Mouse (Mus musculus): Measurements from ENCODE around the gene Selenos. TPM values are rescaled to one million over a fixed set of nuclear protein-coding genes. Genes with fewer than 3 reads are reported as not detected.

Gene Selenos
- polyA plus RNA-seq, 1 experiment: 163 TPM

- Histone ChIP-seq H3K36me3 (ENCODE audit: control insufficient read depth, insufficient read depth, low read length) (no peaks in the 10 kb centered on the region), H3K4me3 (ENCODE audit: control insufficient read depth, low read depth, low read length) (peak overlapping the region; percentile 96), H3K4me1 (ENCODE audit: control insufficient read depth, insufficient read depth, low read length) (peaks cover 5% of the 10 kb centered on the region), H3K27ac (ENCODE audit: control insufficient read depth, insufficient read depth, low read depth, low read length) (peak overlapping the region; percentile 84), H3K27me3 (ENCODE audit: control insufficient read depth, insufficient read depth, low read length) (no peaks in the 10 kb centered on the region)
- TF ChIP-seq CTCF (IDR thresholded peaks at IDR 0.05; ENCODE audit: control insufficient read depth, insufficient read depth, insufficient replicate concordance, low read depth, low read length) (no peak), POLR2A (IDR thresholded peaks at IDR 0.05; ENCODE audit: control insufficient read depth, low read depth, low read length) (peak; percentile 92)
Measured at GRCm38 (mm10) chr7:66060066-66060956, 19.1 kb upstream of the Selenos start.

- Histone ChIP-seq H3K4me1 (ENCODE audit: control insufficient read depth, insufficient read depth, low read length) (peaks cover 5% of the 10 kb centered on the region), H3K4me3 (ENCODE audit: control insufficient read depth, low read depth, low read length) (peak overlapping the region; percentile 96), H3K27ac (ENCODE audit: control insufficient read depth, insufficient read depth, low read depth, low read length) (peak overlapping the region; percentile 26), H3K27me3 (ENCODE audit: control insufficient read depth, insufficient read depth, low read length) (no peaks in the 10 kb centered on the region), H3K36me3 (ENCODE audit: control insufficient read depth, insufficient read depth, low read length) (no peaks in the 10 kb centered on the region)
- no peak for TF ChIP-seq CTCF (IDR thresholded peaks at IDR 0.05; ENCODE audit: control insufficient read depth, insufficient read depth, insufficient replicate concordance, low read depth, low read length)
- TF ChIP-seq POLR2A (IDR thresholded peaks at IDR 0.05; ENCODE audit: control insufficient read depth, low read depth, low read length): no peak
Measured at GRCm38 (mm10) chr7:66061057-66061456, 18.4 kb upstream of the Selenos start.

DNA sequence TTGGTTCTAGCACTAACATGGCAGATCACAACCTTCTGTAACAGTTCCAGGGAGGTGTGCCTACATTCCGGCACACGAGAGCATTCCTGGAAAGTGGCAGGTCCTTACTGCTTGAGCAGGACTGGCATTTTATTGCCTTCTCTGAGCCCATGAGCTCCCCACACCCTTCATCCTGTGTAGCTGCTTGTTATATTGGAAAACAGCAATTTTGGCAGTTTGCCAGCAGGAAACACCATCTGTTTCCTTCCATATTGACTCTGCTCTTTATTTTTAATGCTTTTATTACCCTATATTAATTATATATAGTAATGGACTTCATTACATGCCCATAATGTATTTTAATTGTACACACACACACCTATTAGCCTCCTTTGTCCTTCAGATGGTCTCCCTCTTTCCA is 3.0 kb upstream of the Selenos start:
- H3K36me3 ChIP-seq (ENCODE audit: control insufficient read depth, insufficient read depth, low read length): no peaks in the 10 kb centered on the region; the same call in 1 of the 2 replicates
- no peak overlapping the region for H3K4me3 ChIP-seq (ENCODE audit: control insufficient read depth, low read depth, low read length)
- TF ChIP-seq POLR2A (IDR thresholded peaks at IDR 0.05; ENCODE audit: control insufficient read depth, low read depth, low read length): no peak
- TF ChIP-seq CTCF (IDR thresholded peaks at IDR 0.05; ENCODE audit: control insufficient read depth, insufficient read depth, insufficient replicate concordance, low read depth, low read length): no peak

GRCm38 (mm10) chr7:66080231-66080613 is 773 bp downstream of the Selenos start:
- TF ChIP-seq POLR2A (IDR thresholded peaks at IDR 0.05; ENCODE audit: control insufficient read depth, low read depth, low read length): no peak
- TF ChIP-seq CTCF (IDR thresholded peaks at IDR 0.05; ENCODE audit: control insufficient read depth, insufficient read depth, insufficient replicate concordance, low read depth, low read length): no peak
- Histone ChIP-seq H3K4me3 (ENCODE audit: control insufficient read depth, low read depth, low read length) (peak overlapping the region; percentile 88), H3K27me3 (ENCODE audit: control insufficient read depth, insufficient read depth, low read length) (no peaks in the 10 kb centered on the region), H3K27ac (ENCODE audit: control insufficient read depth, insufficient read depth, low read depth, low read length) (no peak overlapping the region), H3K36me3 (ENCODE audit: control insufficient read depth, insufficient read depth, low read length) (peaks cover 5% of the 10 kb centered on the region), H3K4me1 (ENCODE audit: control insufficient read depth, insufficient read depth, low read length) (no peaks in the 10 kb centered on the region; the same call in none of the 2 replicates)

More for the DNA sequence above, 3.0 kb upstream of the Selenos start:
- no peaks in the 10 kb centered on the region for H3K27me3 ChIP-seq (ENCODE audit: control insufficient read depth, insufficient read depth, low read length)
- H3K27ac ChIP-seq (ENCODE audit: control insufficient read depth, insufficient read depth, low read depth, low read length): no peak overlapping the region
- H3K4me1 ChIP-seq (ENCODE audit: control insufficient read depth, insufficient read depth, low read length): no peaks in the 10 kb centered on the region; the same call in none of the 2 replicates

DNA sequence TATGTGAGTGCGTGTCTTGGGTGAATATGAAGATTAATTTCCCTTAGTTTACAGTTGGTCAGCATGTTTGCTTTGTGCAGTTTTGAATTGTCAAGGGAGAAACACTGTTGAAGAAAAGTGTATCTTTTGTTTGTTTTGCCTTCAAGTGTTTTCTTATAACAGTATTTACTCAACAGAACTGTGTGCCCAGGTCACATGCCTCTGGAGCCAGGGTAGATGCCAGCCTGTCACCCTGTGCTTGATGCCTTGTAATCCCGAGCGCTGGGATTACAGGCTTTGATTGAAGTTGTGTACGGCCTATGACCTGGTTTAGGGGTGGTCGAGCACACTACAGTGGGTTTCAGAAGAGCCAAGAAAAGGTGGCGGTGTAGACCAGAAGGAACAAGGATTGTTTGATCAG is 4.3 kb downstream of the Selenos start:
- Histone ChIP-seq H3K27me3 (ENCODE audit: control insufficient read depth, insufficient read depth, low read length) (no peaks in the 10 kb centered on the region), H3K4me1 (ENCODE audit: control insufficient read depth, insufficient read depth, low read length) (no peaks in the 10 kb centered on the region; the same call in 1 of the 2 replicates), H3K36me3 (ENCODE audit: control insufficient read depth, insufficient read depth, low read length) (peaks cover 10% of the 10 kb centered on the region), H3K27ac (ENCODE audit: control insufficient read depth, insufficient read depth, low read depth, low read length) (no peak overlapping the region), H3K4me3 (ENCODE audit: control insufficient read depth, low read depth, low read length) (no peak overlapping the region)
- TF ChIP-seq POLR2A (IDR thresholded peaks at IDR 0.05; ENCODE audit: control insufficient read depth, low read depth, low read length) (no peak), CTCF (IDR thresholded peaks at IDR 0.05; ENCODE audit: control insufficient read depth, insufficient read depth, insufficient replicate concordance, low read depth, low read length) (no peak)

DNA sequence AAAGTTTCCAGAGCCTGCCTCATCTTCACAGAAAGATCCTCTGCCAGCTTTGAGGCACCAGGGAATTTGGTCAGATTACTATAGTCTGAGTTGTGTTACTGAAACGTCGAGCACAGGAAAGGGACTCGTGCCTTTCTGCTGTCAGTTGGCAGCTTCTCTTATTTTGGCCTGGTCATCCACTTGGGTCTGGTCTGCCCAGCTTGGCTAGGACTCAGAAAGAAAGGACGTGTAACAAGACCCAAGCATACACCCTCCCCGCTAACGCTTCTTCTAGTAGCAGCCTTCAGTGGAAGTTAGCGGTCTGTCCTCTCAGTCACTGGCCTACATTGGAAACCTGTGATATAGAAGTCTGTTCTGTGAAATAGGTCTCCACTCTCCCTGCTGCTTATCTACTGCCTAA is 5.1 kb downstream of the Selenos start:
- Histone ChIP-seq H3K4me3 (ENCODE audit: control insufficient read depth, low read depth, low read length) (no peak overlapping the region), H3K36me3 (ENCODE audit: control insufficient read depth, insufficient read depth, low read length) (peaks cover 10% of the 10 kb centered on the region), H3K27me3 (ENCODE audit: control insufficient read depth, insufficient read depth, low read length) (no peaks in the 10 kb centered on the region), H3K4me1 (ENCODE audit: control insufficient read depth, insufficient read depth, low read length) (no peaks in the 10 kb centered on the region; the same call in 1 of the 2 replicates), H3K27ac (ENCODE audit: control insufficient read depth, insufficient read depth, low read depth, low read length) (no peak overlapping the region)
- no peak for TF ChIP-seq POLR2A (IDR thresholded peaks at IDR 0.05; ENCODE audit: control insufficient read depth, low read depth, low read length)

- Histone ChIP-seq H3K4me3 (ENCODE audit: control insufficient read depth, low read depth, low read length) (no peak overlapping the region), H3K27me3 (ENCODE audit: control insufficient read depth, insufficient read depth, low read length) (no peaks in the 10 kb centered on the region), H3K4me1 (ENCODE audit: control insufficient read depth, insufficient read depth, low read length) (no peaks in the 10 kb centered on the region), H3K36me3 (ENCODE audit: control insufficient read depth, insufficient read depth, low read length) (peaks cover 12% of the 10 kb centered on the region), H3K27ac (ENCODE audit: control insufficient read depth, insufficient read depth, low read depth, low read length) (no peak overlapping the region)
- TF ChIP-seq POLR2A (IDR thresholded peaks at IDR 0.05; ENCODE audit: control insufficient read depth, low read depth, low read length): no peak
- no peak for TF ChIP-seq CTCF (IDR thresholded peaks at IDR 0.05; ENCODE audit: control insufficient read depth, insufficient read depth, insufficient replicate concordance, low read depth, low read length)
Measured at GRCm38 (mm10) chr7:66087652-66088051, 8.2 kb downstream of the Selenos start.
